Mouse (Mus musculus): ENCODE data around the gene Rfx5. TPM values are rescaled to one million over a fixed set of nuclear protein-coding genes. Genes with fewer than 3 reads are reported as not detected.
"Not testable (repeated sequence)": the region's sequence is repeated elsewhere in the genome, so short reads cannot be mapped to it uniquely, and the experiment has no call there.

Rfx5 gene
- polyA plus RNA-seq (2015; fragmentation: Nextera tagmentation; extraction: Ambion mirVana) = 6.2 and 7.5 TPM in 2 replicates

DNA sequence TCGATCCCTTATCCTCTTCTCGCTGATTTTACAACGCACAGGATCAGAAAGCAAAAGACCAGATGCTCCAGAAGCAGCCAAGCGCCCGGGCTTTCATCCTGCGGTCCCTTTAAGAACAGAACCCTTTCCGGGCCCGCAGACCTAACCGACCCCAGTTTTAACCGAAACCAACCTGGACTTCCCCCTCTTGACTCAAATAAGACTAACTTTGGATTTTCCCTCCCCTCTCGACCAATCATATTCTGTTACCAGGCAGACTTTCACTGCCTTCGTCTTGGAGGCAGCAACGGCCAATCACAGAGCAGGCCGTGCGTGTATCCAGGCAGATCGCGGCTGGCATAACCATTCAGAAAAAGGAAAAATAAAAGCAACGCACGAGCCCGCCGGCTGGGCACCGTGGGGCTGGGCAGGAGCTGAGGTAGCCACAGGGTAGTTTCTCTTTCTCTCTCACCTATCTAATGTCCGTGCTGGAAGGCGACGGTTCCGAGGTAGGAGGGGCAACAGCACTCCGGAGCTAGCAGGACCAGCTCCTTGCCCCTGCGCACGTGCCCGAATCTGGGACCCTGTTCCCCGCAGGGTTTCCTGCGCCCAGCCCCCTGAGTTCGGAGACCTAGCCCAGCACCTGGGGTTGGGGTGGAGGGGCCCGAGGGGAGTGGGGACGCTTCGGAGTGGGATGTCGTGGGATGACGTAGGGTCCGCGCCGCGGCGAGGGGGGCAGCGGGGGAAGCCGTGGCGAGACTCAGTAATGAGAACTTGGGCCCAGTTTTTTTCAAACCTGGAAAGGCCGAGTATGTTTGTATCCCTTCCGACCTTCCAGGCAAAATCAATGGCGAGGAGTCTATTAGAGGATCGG is at the start of gene Rfx5:
TSS of gene Rfx5 (plus strand) at position 312 of the 853 bp plus-strand sequence.
- 0 out of 2 replicates have a peak, but pooled peaks cover 2% of the 10 kb centered on the region for H3K9me3 ChIP-seq (replicated peaks; ENCODE audit: control insufficient read depth, low read length, poor library complexity, severe bottlenecking)
- H3K27ac ChIP-seq (ENCODE audit: low read length) = peak within 1 kb of the TSS; percentile 97
- H3K4me1 ChIP-seq (ENCODE audit: control insufficient read depth, insufficient read depth, low read length) = peaks cover 14% of the 10 kb centered on the region
- no peaks in the 10 kb centered on the region for H3K27me3 ChIP-seq (ENCODE audit: control insufficient read depth, insufficient read depth, low read depth, low read length)
- peak within 1 kb of the TSS; percentile 63 for H3K4me2 ChIP-seq (ENCODE audit: low read length)
- WGBS = under 1% methylated on average over 50 of the region's 50 CpGs
- peaks cover 19% of the 10 kb centered on the region for H3K36me3 ChIP-seq (ENCODE audit: control insufficient read depth, insufficient read depth, low read length)
- H3K9ac ChIP-seq (ENCODE audit: low read depth, low read length) = peak within 1 kb of the TSS; percentile 91
- peak; percentile 97 for ATAC-seq
- H3K4me3 ChIP-seq (ENCODE audit: low read depth, low read length) = peak within 1 kb of the TSS; percentile 70

- H3K4me2 ChIP-seq (ENCODE audit: low read length); H3K4me1 ChIP-seq (ENCODE audit: control insufficient read depth, insufficient read depth, low read length); H3K4me3 ChIP-seq (ENCODE audit: low read depth, low read length); H3K9ac ChIP-seq (ENCODE audit: low read depth, low read length); ATAC-seq; H3K27ac ChIP-seq (ENCODE audit: low read length); H3K36me3 ChIP-seq (ENCODE audit: control insufficient read depth, insufficient read depth, low read length); H3K9me3 ChIP-seq (replicated peaks; ENCODE audit: control insufficient read depth, low read length, poor library complexity, severe bottlenecking); H3K27me3 ChIP-seq (ENCODE audit: control insufficient read depth, insufficient read depth, low read depth, low read length): not testable (repeated sequence)
- WGBS = 57% methylated on average over 3 of the region's 3 CpGs
Measured at GRCm38 (mm10) chr3:94904759-94905158, 49.1 kb upstream of the Rfx5 start.

- H3K4me2 ChIP-seq (ENCODE audit: low read length) = no peak overlapping the region
- no peaks in the 10 kb centered on the region for H3K9me3 ChIP-seq (replicated peaks; ENCODE audit: control insufficient read depth, low read length, poor library complexity, severe bottlenecking)
- WGBS = 55% methylated on average over 1 of the region's 1 CpGs
- no peak overlapping the region for H3K4me3 ChIP-seq (ENCODE audit: low read depth, low read length)
- no peaks in the 10 kb centered on the region for H3K27me3 ChIP-seq (ENCODE audit: control insufficient read depth, insufficient read depth, low read depth, low read length)
- no peak for ATAC-seq
- H3K27ac ChIP-seq (ENCODE audit: low read length) = no peak overlapping the region
- H3K9ac ChIP-seq (ENCODE audit: low read depth, low read length) = no peak overlapping the region
- H3K36me3 ChIP-seq (ENCODE audit: control insufficient read depth, insufficient read depth, low read length) = no peaks in the 10 kb centered on the region
- H3K4me1 ChIP-seq (ENCODE audit: control insufficient read depth, insufficient read depth, low read length) = no peaks in the 10 kb centered on the region
Measured at GRCm38 (mm10) chr3:94906482-94906881, 47.4 kb upstream of the Rfx5 start.

DNA sequence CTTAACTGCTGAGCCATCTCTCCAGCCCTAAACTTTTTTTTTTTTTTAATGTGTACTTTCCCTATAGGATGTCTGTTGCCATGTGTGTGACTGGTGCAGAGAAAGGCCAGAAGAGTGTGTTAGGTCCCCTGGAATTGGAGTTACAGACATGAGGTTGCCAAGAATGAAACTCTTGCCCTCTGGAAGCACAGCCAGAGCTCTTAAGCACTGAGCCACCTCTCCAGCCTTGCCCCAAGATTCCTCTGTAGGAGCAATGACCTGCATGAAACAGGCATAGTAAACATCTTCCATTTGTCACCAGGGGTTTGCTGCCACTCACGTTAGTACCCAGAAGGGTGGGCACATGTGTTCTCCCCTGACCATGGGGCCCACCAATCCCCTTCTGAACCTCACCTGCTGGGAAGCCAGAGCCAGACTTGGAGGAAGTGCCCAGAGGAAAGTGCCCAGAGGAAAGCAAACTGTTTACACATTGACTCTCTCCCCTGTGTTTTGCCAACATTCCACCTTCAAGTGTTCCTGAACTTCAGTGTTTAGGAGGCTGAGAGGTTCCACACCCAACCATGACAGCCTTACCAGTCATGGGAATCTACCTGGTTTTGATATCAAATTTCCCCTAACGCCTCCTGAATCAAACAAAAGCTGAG is 42.7 kb upstream of the Rfx5 start:
- Histone ChIP-seq H3K4me2 (ENCODE audit: low read length) (no peak overlapping the region), H3K36me3 (ENCODE audit: control insufficient read depth, insufficient read depth, low read length) (no peaks in the 10 kb centered on the region), H3K27ac (ENCODE audit: low read length) (no peak overlapping the region), H3K9ac (ENCODE audit: low read depth, low read length) (no peak overlapping the region), H3K4me3 (ENCODE audit: low read depth, low read length) (no peak overlapping the region), H3K4me1 (ENCODE audit: control insufficient read depth, insufficient read depth, low read length) (no peaks in the 10 kb centered on the region), H3K27me3 (ENCODE audit: control insufficient read depth, insufficient read depth, low read depth, low read length) (no peaks in the 10 kb centered on the region), H3K9me3 (replicated peaks; ENCODE audit: control insufficient read depth, low read length, poor library complexity, severe bottlenecking) (no peaks in the 10 kb centered on the region)
- ATAC-seq = no peak
- 82% methylated on average over 2 of the region's 2 CpGs for WGBS

DNA sequence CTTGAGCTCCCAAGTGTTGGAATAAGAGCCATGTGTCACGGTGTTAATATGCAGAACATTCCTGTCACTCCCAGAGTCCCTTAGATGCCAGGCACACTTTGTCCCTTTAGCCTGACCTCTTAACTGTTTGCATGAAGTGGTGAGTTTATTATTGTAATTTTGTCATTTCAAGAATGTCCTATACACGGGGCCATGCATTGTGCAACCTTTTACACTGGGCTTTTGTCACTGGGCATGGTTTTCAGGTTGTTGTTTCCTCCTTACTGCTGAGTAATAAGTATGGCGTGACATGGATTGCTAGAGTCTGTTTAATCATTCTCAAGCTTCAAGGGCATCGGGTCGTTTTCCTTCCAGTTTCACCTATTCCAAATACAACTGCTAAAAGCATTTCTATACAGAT is 40.1 kb upstream of the Rfx5 start:
- Histone ChIP-seq H3K27ac (ENCODE audit: low read length) (no peak overlapping the region), H3K4me3 (ENCODE audit: low read depth, low read length) (no peak overlapping the region), H3K36me3 (ENCODE audit: control insufficient read depth, insufficient read depth, low read length) (no peaks in the 10 kb centered on the region), H3K4me1 (ENCODE audit: control insufficient read depth, insufficient read depth, low read length) (no peaks in the 10 kb centered on the region), H3K9me3 (replicated peaks; ENCODE audit: control insufficient read depth, low read length, poor library complexity, severe bottlenecking) (no peaks in the 10 kb centered on the region), H3K9ac (ENCODE audit: low read depth, low read length) (no peak overlapping the region), H3K4me2 (ENCODE audit: low read length) (no peak overlapping the region), H3K27me3 (ENCODE audit: control insufficient read depth, insufficient read depth, low read depth, low read length) (no peaks in the 10 kb centered on the region)
- WGBS = 78% methylated on average over 5 of the region's 5 CpGs
- ATAC-seq = no peak

DNA sequence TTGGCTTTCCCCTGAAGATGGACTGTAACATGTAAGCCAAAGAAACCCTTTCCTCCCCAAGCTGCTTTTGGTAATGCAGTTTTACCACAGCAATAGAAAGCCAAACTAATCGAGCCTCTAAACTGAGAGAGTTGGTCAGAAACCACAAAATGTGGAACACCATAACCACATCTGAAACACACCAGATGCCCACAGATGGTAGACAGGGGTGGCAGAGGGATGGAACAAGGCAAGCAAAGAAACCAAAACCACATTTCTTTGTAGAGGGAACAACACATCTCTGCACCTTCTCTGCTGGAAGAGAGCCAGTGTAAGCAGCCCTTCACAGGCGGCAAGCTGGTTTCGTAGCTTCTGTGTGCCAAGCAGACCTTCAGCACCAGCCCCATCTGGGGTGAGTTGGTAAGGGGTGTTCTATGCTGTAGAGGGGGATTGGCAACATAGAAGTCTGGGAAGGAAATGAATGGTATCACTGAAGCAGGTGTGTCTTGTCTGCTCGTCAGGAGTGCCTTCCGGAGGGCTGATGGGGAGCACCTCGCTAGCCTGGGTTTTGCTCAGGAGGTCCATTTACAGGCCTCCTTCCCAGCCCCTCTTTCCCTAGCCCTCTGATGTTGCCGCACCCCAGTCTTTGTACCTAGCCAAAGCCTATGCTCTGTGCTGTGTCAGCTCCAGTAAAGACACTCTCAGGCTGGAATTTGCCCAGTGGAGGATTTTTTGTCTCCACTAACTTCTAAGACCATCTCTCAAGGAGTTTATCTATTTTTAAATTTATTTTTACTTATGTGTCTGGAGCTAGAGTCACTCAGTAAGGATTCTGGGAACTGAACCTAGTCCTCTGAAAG is 37.8 kb upstream of the Rfx5 start:
- Histone ChIP-seq H3K4me1 (ENCODE audit: control insufficient read depth, insufficient read depth, low read length) (no peaks in the 10 kb centered on the region), H3K4me2 (ENCODE audit: low read length) (no peak overlapping the region), H3K4me3 (ENCODE audit: low read depth, low read length) (no peak overlapping the region), H3K27ac (ENCODE audit: low read length) (no peak overlapping the region), H3K27me3 (ENCODE audit: control insufficient read depth, insufficient read depth, low read depth, low read length) (no peaks in the 10 kb centered on the region), H3K9ac (ENCODE audit: low read depth, low read length) (no peak overlapping the region), H3K9me3 (replicated peaks; ENCODE audit: control insufficient read depth, low read length, poor library complexity, severe bottlenecking) (no peaks in the 10 kb centered on the region), H3K36me3 (ENCODE audit: control insufficient read depth, insufficient read depth, low read length) (no peaks in the 10 kb centered on the region)
- 88% methylated on average over 7 of the region's 7 CpGs for WGBS
- ATAC-seq = no peak

DNA sequence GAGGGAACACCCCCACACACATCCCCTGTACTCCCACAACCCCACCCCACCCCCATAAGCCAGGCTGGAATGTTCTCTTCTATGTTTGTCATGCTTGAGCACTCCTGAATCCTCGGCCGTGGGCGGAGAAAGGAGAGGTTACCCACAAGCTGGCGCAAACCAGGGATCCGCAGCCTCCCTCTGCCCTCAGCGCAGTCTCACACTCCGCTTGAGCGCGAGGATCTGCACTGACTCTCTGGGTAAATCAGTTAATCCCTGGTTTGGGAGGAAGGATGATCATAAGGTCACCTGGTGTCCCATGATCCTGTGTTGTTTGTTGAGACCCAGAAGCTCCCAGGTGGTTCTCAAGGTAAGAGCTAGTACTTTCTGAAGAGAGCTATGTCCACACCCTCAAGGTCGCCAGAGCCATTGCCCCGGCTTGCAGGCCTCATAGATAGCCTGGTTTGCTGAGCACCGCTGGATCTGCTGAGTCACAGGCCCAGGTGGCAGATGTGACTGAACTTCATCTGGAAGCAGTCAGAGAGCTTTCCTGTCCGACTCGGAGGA is 36.0 kb upstream of the Rfx5 start:
- H3K9ac ChIP-seq (ENCODE audit: low read depth, low read length) = no peak overlapping the region
- H3K4me3 ChIP-seq (ENCODE audit: low read depth, low read length) = no peak overlapping the region
- no peak overlapping the region for H3K4me2 ChIP-seq (ENCODE audit: low read length)
- no peaks in the 10 kb centered on the region for H3K4me1 ChIP-seq (ENCODE audit: control insufficient read depth, insufficient read depth, low read length)
- H3K27ac ChIP-seq (ENCODE audit: low read length) = no peak overlapping the region
- H3K9me3 ChIP-seq (replicated peaks; ENCODE audit: control insufficient read depth, low read length, poor library complexity, severe bottlenecking) = no peaks in the 10 kb centered on the region
- WGBS = 34% methylated on average over 14 of the region's 14 CpGs
- no peaks in the 10 kb centered on the region for H3K36me3 ChIP-seq (ENCODE audit: control insufficient read depth, insufficient read depth, low read length)
- no peaks in the 10 kb centered on the region for H3K27me3 ChIP-seq (ENCODE audit: control insufficient read depth, insufficient read depth, low read depth, low read length)
- ATAC-seq = no peak

- Histone ChIP-seq H3K9ac (ENCODE audit: low read depth, low read length) (no peak overlapping the region), H3K4me3 (ENCODE audit: low read depth, low read length) (no peak overlapping the region), H3K27me3 (ENCODE audit: control insufficient read depth, insufficient read depth, low read depth, low read length) (no peaks in the 10 kb centered on the region), H3K36me3 (ENCODE audit: control insufficient read depth, insufficient read depth, low read length) (no peaks in the 10 kb centered on the region), H3K9me3 (replicated peaks; ENCODE audit: control insufficient read depth, low read length, poor library complexity, severe bottlenecking) (no peaks in the 10 kb centered on the region), H3K4me1 (ENCODE audit: control insufficient read depth, insufficient read depth, low read length) (no peaks in the 10 kb centered on the region), H3K27ac (ENCODE audit: low read length) (no peak overlapping the region), H3K4me2 (ENCODE audit: low read length) (no peak overlapping the region)
- ATAC-seq = no peak
- WGBS = 86% methylated on average over 4 of the region's 4 CpGs
Measured at GRCm38 (mm10) chr3:94918845-94919244, 35.0 kb upstream of the Rfx5 start.

All from midbrain, embryonic 16.5 days (tissue).